Mouse (Mus musculus): ENCODE measurements at regions not wholly inside any gene's neighbourhood (a gene's known extent, or its start where the extent isn't known, plus 50 kb on each side); places are given as distances from the start of the nearest gene placed in this dataset.

DNA sequence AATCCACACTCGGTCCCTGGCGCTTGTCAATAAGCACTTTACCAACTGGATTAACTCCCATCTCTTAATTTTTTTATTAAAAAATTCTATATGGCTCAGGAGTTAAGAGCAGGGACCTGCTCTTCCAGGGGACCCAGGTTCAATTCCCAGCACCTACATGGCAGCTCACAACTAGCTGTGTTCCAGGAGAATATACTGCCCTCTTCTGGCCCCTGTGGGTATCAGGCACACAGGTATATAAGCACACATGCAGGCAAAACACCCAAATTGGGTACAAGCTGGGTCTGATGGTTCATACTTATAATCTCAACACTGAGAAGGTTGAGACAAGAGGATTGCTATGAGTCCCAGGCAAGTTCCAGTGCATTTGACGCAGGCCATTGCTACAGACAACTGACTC lies 92.8 kb upstream of the Foxk1 start:
- TF ChIP-seq CTCF (IDR thresholded peaks at IDR 0.05; ENCODE audit: borderline replicate concordance, insufficient read depth, low read depth, low read length) = no peak
- no peak for TF ChIP-seq POLR2A (IDR thresholded peaks at IDR 0.05; ENCODE audit: borderline replicate concordance, insufficient read depth, low read length)

Measured in cerebellum, adult 2 months (tissue).